In the genomic region with DNA sequence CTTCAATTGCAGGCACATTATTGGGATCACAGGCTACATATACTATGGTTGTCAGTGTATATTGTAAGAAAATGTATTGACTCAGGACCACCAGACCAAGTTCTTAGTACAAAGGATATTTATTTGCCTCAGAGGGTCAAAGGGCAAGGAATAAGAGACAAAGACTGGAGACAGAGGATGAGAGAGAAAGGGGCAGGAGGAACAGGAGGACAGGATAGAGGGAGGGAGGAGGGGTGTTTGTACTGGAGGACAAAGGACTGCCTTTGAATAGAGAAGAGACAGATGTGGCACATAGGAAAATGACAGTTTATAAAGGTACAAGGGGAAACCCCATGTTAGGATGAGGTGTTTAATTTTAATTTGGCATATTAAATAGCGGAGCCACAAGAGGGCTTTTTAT, we compare ENCODE assay signal across 20 mouse cellular contexts. TPM values are rescaled to one million over a fixed set of nuclear protein-coding genes. Genes with fewer than 3 reads are reported as not detected.
DNase-seq lines count a peak whose midpoint lies in the region; ATAC-seq lines count a peak whose summit lies in the region.
"Had no signal": no experiment of that assay in that cellular context is flagged by ENCODE, and none has a peak within 500 bp of the region (broad histone marks: within the 10 kb centered on the region; RNA-seq: fewer than 3 reads in every experiment).

No protein-coding gene starts in this region.

- H3K9me3 ChIP-seq in hindbrain, embryonic 10.5 days, result no peaks in the 10 kb centered on the region
- no peaks in the 10 kb centered on the region; the same call in 1 of the 2 replicates for H3K9me3 ChIP-seq in hindbrain, embryonic 16.5 days (ENCODE audit: control insufficient read depth, low read length)
- no peaks in the 10 kb centered on the region for H3K9me3 ChIP-seq in midbrain, embryonic 12.5 days
- no peaks in the 10 kb centered on the region for H3K9me3 ChIP-seq in midbrain, embryonic 15.5 days
- H3K9me3 ChIP-seq: embryonic facial prominence, embryonic 10.5 days; hindbrain, embryonic 15.5 days had no signal

- no peak overlapping the region for H3K9ac ChIP-seq in hindbrain, embryonic 16.5 days (ENCODE audit: low read depth, low read length)
- H3K9ac ChIP-seq in midbrain, embryonic 12.5 days (replicated peaks), result no peak overlapping the region
- H3K9ac ChIP-seq in midbrain, embryonic 15.5 days, result no peak overlapping the region
- H3K9ac ChIP-seq: hindbrain, embryonic 15.5 days had no signal

- no peak overlapping the region for H3K4me3 ChIP-seq in hindbrain, embryonic 10.5 days
- H3K4me3 ChIP-seq in hindbrain, embryonic 16.5 days (ENCODE audit: low read length), result no peak overlapping the region
- H3K4me3 ChIP-seq in midbrain, embryonic 12.5 days, result no peak overlapping the region
- H3K4me3 ChIP-seq in midbrain, embryonic 15.5 days, result no peak overlapping the region
- H3K4me3 ChIP-seq: embryonic facial prominence, embryonic 10.5 days; hindbrain, embryonic 15.5 days had no signal

- H3K27ac ChIP-seq in hindbrain, embryonic 10.5 days, result peak overlapping the region; percentile 74
- no peak overlapping the region for H3K27ac ChIP-seq in hindbrain, embryonic 16.5 days (ENCODE audit: low read depth, low read length)
- 0 out of 2 replicates have a peak overlapping the region, but pooled peaks have one; percentile 3 for H3K27ac ChIP-seq in midbrain, embryonic 12.5 days (replicated peaks)
- H3K27ac ChIP-seq in midbrain, embryonic 15.5 days, result no peak overlapping the region
- H3K27ac ChIP-seq: embryonic facial prominence, embryonic 10.5 days; hindbrain, embryonic 15.5 days had no signal

- no peak for DNase-seq in hindbrain, embryonic 10.5 days (ENCODE audit: low spot score)
- peak; percentile 70 for DNase-seq in embryo, embryonic 10.5 days (ENCODE audit: low spot score)
- peak; percentile 55 for DNase-seq in embryo, embryonic 9.5 days (ENCODE audit: extremely low spot score)
- no peak for DNase-seq in layer of hippocampus, postnatal 36 days
- DNase-seq: adrenal gland, adult 2 months; adrenal gland, postnatal 25 days; cerebellum, adult 18-20 months; cerebellum, adult 9-11 months; cerebellum, postnatal 36 days; gastrocnemius, postnatal 36 days; heart, adult 11 months; heart, postnatal 10 days; heart, postnatal 4 days had no signal

- 46% methylated on average over 1 of the region's 1 CpGs for WGBS in hindbrain, embryonic 10.5 days
- WGBS in hindbrain, embryonic 16.5 days, result 40% methylated on average over 1 of the region's 1 CpGs
- WGBS in midbrain, embryonic 12.5 days, result 26% methylated on average over 1 of the region's 1 CpGs
- 33% methylated on average over 1 of the region's 1 CpGs for WGBS in midbrain, embryonic 15.5 days

- H3K36me3 ChIP-seq in hindbrain, embryonic 10.5 days, result no peaks in the 10 kb centered on the region
- no peaks in the 10 kb centered on the region for H3K36me3 ChIP-seq in hindbrain, embryonic 16.5 days (ENCODE audit: control insufficient read depth, insufficient read depth, low read length)
- no peaks in the 10 kb centered on the region for H3K36me3 ChIP-seq in midbrain, embryonic 12.5 days
- H3K36me3 ChIP-seq in midbrain, embryonic 15.5 days (replicated peaks), result no peaks in the 10 kb centered on the region
- H3K36me3 ChIP-seq: embryonic facial prominence, embryonic 10.5 days; hindbrain, embryonic 15.5 days had no signal

- peaks cover 46% of the 10 kb centered on the region for H3K27me3 ChIP-seq in hindbrain, embryonic 10.5 days (ENCODE audit: insufficient read depth, poor library complexity, severe bottlenecking)
- no peaks in the 10 kb centered on the region for H3K27me3 ChIP-seq in hindbrain, embryonic 16.5 days (replicated peaks; ENCODE audit: control insufficient read depth, insufficient read depth, low read length)
- H3K27me3 ChIP-seq in midbrain, embryonic 12.5 days, result peaks cover 3% of the 10 kb centered on the region; the same call in 1 of the 2 replicates
- no peaks in the 10 kb centered on the region for H3K27me3 ChIP-seq in midbrain, embryonic 15.5 days (replicated peaks)
- H3K27me3 ChIP-seq: hindbrain, embryonic 15.5 days had no signal

- peaks cover 37% of the 10 kb centered on the region for H3K4me1 ChIP-seq in hindbrain, embryonic 10.5 days (replicated peaks)
- H3K4me1 ChIP-seq in hindbrain, embryonic 16.5 days (ENCODE audit: control insufficient read depth, insufficient read depth, low read depth, low read length), result no peaks in the 10 kb centered on the region; the same call in 1 of the 2 replicates
- peaks cover 16% of the 10 kb centered on the region for H3K4me1 ChIP-seq in midbrain, embryonic 12.5 days
- peaks cover 3% of the 10 kb centered on the region; the same call in 1 of the 2 replicates for H3K4me1 ChIP-seq in midbrain, embryonic 15.5 days

- no peak for ATAC-seq in hindbrain, embryonic 16.5 days
- peak; percentile 72 for ATAC-seq in midbrain, embryonic 12.5 days (ENCODE audit: low FRiP score, low read depth)
- no peak for ATAC-seq in midbrain, embryonic 15.5 days (replicated peaks)
- ATAC-seq: inflammation-experienced regulatory T-cells, adult 6 months; intestine, postnatal 0 days had no signal

- no peak overlapping the region for H3K4me2 ChIP-seq in hindbrain, embryonic 16.5 days (ENCODE audit: low read length)
- no peak overlapping the region for H3K4me2 ChIP-seq in midbrain, embryonic 12.5 days (replicated peaks)
- H3K4me2 ChIP-seq in midbrain, embryonic 15.5 days, result no peak overlapping the region
- H3K4me2 ChIP-seq: hindbrain, embryonic 15.5 days had no signal

RNA-seq across cellular contexts. Expression of a gene that starts 39.5 kb away (rescaled TPM):
- polyA plus RNA-seq in hindbrain, embryonic 10.5 days (2016; fragmentation: Nextera tagmentation; extraction: Ambion mirVana), result 11.2 and 18.6 TPM in 2 replicates
- 18.5 and 19.0 TPM in 2 replicates for polyA plus RNA-seq in hindbrain, embryonic 16.5 days (2015; fragmentation: Nextera tagmentation; extraction: Ambion mirVana)
- polyA plus RNA-seq in midbrain, embryonic 12.5 days (2016; fragmentation: Nextera tagmentation; extraction: Ambion mirVana), result 7.0 and 9.4 TPM in 2 replicates
- polyA plus RNA-seq in midbrain, embryonic 15.5 days (2015; fragmentation: Nextera tagmentation; extraction: Ambion mirVana), result 13.9 and 15.8 TPM in 2 replicates
- 1 to 10 TPM; 5.4 to 5.5 TPM for total RNA-seq in layer of hippocampus, postnatal 36 days (2021)

Comparison
In these comparisons a context has a peak if more than half of its experiments do, and no peak if none do; other contexts are left out.
1. H3K27ac ChIP-seq: peak in hindbrain, embryonic 10.5 days (single experiment) and midbrain, embryonic 12.5 days (single experiment); none in hindbrain, embryonic 16.5 days (single experiment) and midbrain, embryonic 15.5 days (single experiment).
2. DNase-seq: peak in embryo, embryonic 10.5 days (single experiment) and embryo, embryonic 9.5 days (single experiment); none in hindbrain, embryonic 10.5 days (single experiment) and layer of hippocampus, postnatal 36 days (0 of 2).